Mouse (Mus musculus) heart, adult 2 months (tissue): ENCODE data around the gene Ear6.

ENCODE experiments used
- CTCF ChIP-seq: fragments of 200-600 bp; IDR thresholded peaks from 2 replicates; pipeline ENCODE4 v1.8.1; 2022; ENCODE audit warnings: antibody characterized with exemption, mild to moderate bottlenecking, moderate library complexity
- EP300 ChIP-seq: fragments of 200-500 bp; IDR thresholded peaks from 2 replicates; pipeline ENCODE4 v1.6.1; 2011; ENCODE audit warnings: low read depth, low read length, control low read depth; ENCODE audit not compliant: insufficient read depth

GRCm38 (mm10) chr14:51826625-51827024 is 26.9 kb upstream of the Ear6 start:
- TF ChIP-seq CTCF (no peak), EP300 (no peak)
